Mouse (Mus musculus) spleen, adult 18-20 months (tissue): ENCODE data around the gene Shc3.

ENCODE experiments used
- DNase-seq, 2 experiments: peaks; one replicate each; pipeline ENCODE4 v3.0.0; 2022; ENCODE audit warnings: mixed read lengths in 2 of 2

Shc3 gene

GRCm38 (mm10) chr13:51568911-51569684 lies at the start of gene Shc3:
Gene Shc3 (minus strand): TSS chr13:51569419.
- DNase-seq = no peak

GRCm38 (mm10) chr13:51618602-51619001 lies 49.4 kb upstream of the Shc3 start:
- DNase-seq = no peak

- DNase-seq = peak in 1 of 2 experiments; percentile 53
These were observed 48.6 kb upstream of the Shc3 start for GRCm38 (mm10) chr13:51617861-51618260.

GRCm38 (mm10) chr13:51617306-51617705 lies 48.1 kb upstream of the Shc3 start:
- no peak for DNase-seq

GRCm38 (mm10) chr13:51616417-51617044 lies 47.3 kb upstream of the Shc3 start:
- no peak for DNase-seq

GRCm38 (mm10) chr13:51615815-51616214 lies 46.6 kb upstream of the Shc3 start:
- DNase-seq = no peak

- no peak for DNase-seq
These were observed 42.3 kb upstream of the Shc3 start for GRCm38 (mm10) chr13:51611500-51611899.

GRCm38 (mm10) chr13:51611060-51611459 lies 41.8 kb upstream of the Shc3 start:
- DNase-seq = no peak

GRCm38 (mm10) chr13:51609231-51609630 lies 40.0 kb upstream of the Shc3 start:
- DNase-seq = no peak

GRCm38 (mm10) chr13:51603894-51604244 lies 34.6 kb upstream of the Shc3 start:
- no peak for DNase-seq

- no peak for DNase-seq
These were observed 34.1 kb upstream of the Shc3 start for GRCm38 (mm10) chr13:51603221-51603893.

- no peak for DNase-seq
These were observed 33.5 kb upstream of the Shc3 start for GRCm38 (mm10) chr13:51602764-51603163.

- no peak for DNase-seq
These were observed 30.9 kb upstream of the Shc3 start for GRCm38 (mm10) chr13:51600169-51600568.

GRCm38 (mm10) chr13:51598063-51598462 lies 28.8 kb upstream of the Shc3 start:
- DNase-seq = no peak

GRCm38 (mm10) chr13:51595404-51595803 lies 26.2 kb upstream of the Shc3 start:
- DNase-seq = no peak

- no peak for DNase-seq
These were observed 25.6 kb upstream of the Shc3 start for GRCm38 (mm10) chr13:51594656-51595311.

GRCm38 (mm10) chr13:51588005-51588404 lies 18.8 kb upstream of the Shc3 start:
- no peak for DNase-seq

- DNase-seq = no peak
These were observed 13.0 kb upstream of the Shc3 start for GRCm38 (mm10) chr13:51582204-51582603.

GRCm38 (mm10) chr13:51580263-51581044 lies 11.2 kb upstream of the Shc3 start:
- DNase-seq = no peak

GRCm38 (mm10) chr13:51573849-51574248 lies 4.6 kb upstream of the Shc3 start:
- no peak for DNase-seq

GRCm38 (mm10) chr13:51570111-51570510 lies 892 bp upstream of the Shc3 start:
- DNase-seq = no peak

- DNase-seq = no peak
These were observed 458 bp upstream of the Shc3 start for GRCm38 (mm10) chr13:51569685-51570068.

GRCm38 (mm10) chr13:51568501-51568901 lies 718 bp downstream of the Shc3 start:
- DNase-seq = no peak
